In the genomic region with DNA sequence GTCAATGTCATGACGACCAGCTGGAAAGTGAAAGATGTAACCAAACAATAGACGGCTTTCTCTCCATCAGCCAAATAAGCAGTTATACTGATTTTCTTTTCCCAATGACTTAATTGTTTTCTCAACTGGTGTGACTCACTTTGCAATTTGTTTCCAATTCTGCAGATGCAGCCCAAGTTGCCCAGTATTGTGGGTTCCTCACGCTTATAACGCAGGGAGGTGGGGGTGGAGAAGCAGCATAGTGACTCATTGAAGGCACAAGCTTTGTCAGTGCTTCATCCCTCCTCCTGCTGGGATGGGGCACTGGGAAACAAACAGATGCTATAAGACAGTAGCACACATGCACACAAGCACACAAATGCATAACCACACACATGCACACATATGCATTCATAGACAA, we compare ENCODE assay signal across 30 mouse cellular contexts.
DNase-seq lines count a peak whose midpoint lies in the region; ATAC-seq and TF ChIP-seq lines count a peak whose summit lies in the region.
"Had no signal": no experiment of that assay in that cellular context is flagged by ENCODE, and none has a peak within 500 bp of the region (broad histone marks: within the 10 kb centered on the region; RNA-seq: fewer than 3 reads in every experiment).

No protein-coding gene starts in this region.

- H3K4me2 ChIP-seq in hindbrain, postnatal 0 days (ENCODE audit: low read depth, low read length) = no peak overlapping the region
- H3K4me2 ChIP-seq: embryonic facial prominence, embryonic 12.5 days; heart, embryonic 13.5 days; hindbrain, embryonic 14.5 days; kidney, embryonic 15.5 days; liver, embryonic 12.5 days; midbrain, embryonic 11.5 days; neural tube, embryonic 12.5 days had no signal

- no peaks in the 10 kb centered on the region for H3K9me3 ChIP-seq in hindbrain, postnatal 0 days (ENCODE audit: low read length)
- H3K9me3 ChIP-seq: embryonic facial prominence, embryonic 12.5 days; heart, embryonic 13.5 days; kidney, embryonic 15.5 days; liver, embryonic 12.5 days; neural tube, embryonic 12.5 days had no signal

- peak; percentile 28 for DNase-seq in layer of hippocampus, adult 11-12 months (ENCODE audit: low spot score)
- no peak for DNase-seq in layer of hippocampus, postnatal 10 days (ENCODE audit: low spot score in 2 of 2)
- peak; percentile 24 for DNase-seq in right cerebral cortex, adult 18-20 months
- DNase-seq in right cerebral cortex, postnatal 4 days = no peak
- peak; percentile 31 to 39 for DNase-seq in layer of hippocampus, adult 8-10 months (ENCODE audit: low spot score in 2 of 2)
- no peak for DNase-seq in hindbrain, postnatal 0 days (ENCODE audit: low spot score)
- DNase-seq: adrenal gland, postnatal 14 days; cerebellum, adult 11-12 months; cerebellum, adult 9-11 months; embryo, embryonic 11 days; gastrocnemius, postnatal 10 days; heart, postnatal 10 days; kidney, adult 11 months; kidney, postnatal 25 days; left cerebral cortex, postnatal 4 days; liver, postnatal 0 days; lung, postnatal 36 days had no signal

- H3K27ac ChIP-seq in hindbrain, postnatal 0 days = no peak overlapping the region
- H3K27ac ChIP-seq: embryonic facial prominence, embryonic 12.5 days; heart, embryonic 13.5 days; hindbrain, embryonic 14.5 days; kidney, embryonic 15.5 days; liver, embryonic 12.5 days; neural tube, embryonic 12.5 days had no signal

- no peak overlapping the region for H3K9ac ChIP-seq in hindbrain, postnatal 0 days (replicated peaks; ENCODE audit: low read length)
- H3K9ac ChIP-seq: embryonic facial prominence, embryonic 12.5 days; heart, embryonic 13.5 days; hindbrain, embryonic 14.5 days; kidney, embryonic 15.5 days; liver, embryonic 12.5 days; liver, postnatal 0 days; neural tube, embryonic 12.5 days had no signal

- WGBS in hindbrain, postnatal 0 days = 69% methylated on average over 4 of the region's 4 CpGs

- ATAC-seq in hindbrain, postnatal 0 days = no peak
- no peak for ATAC-seq in erythroblast, adult 5-6 weeks (replicated peaks; ENCODE audit: low FRiP score, poor library complexity, severe bottlenecking)
- ATAC-seq: forebrain, embryonic 16.5 days; inflammation-experienced regulatory T-cells, adult 6 months; liver, embryonic 12.5 days; liver, postnatal 0 days; midbrain, embryonic 16.5 days had no signal

- H3K27me3 ChIP-seq in hindbrain, postnatal 0 days (ENCODE audit: insufficient read depth, low read length) = no peaks in the 10 kb centered on the region
- H3K27me3 ChIP-seq: embryonic facial prominence, embryonic 12.5 days; kidney, embryonic 15.5 days; liver, embryonic 12.5 days; neural tube, embryonic 12.5 days had no signal

- no peak for TF ChIP-seq CTCF in hindbrain, postnatal 0 days (IDR thresholded peaks at IDR 0.05; ENCODE audit: low read depth)

- no peaks in the 10 kb centered on the region for H3K4me1 ChIP-seq in hindbrain, postnatal 0 days (ENCODE audit: insufficient read depth, low read length)
- H3K4me1 ChIP-seq: embryonic facial prominence, embryonic 12.5 days; heart, embryonic 13.5 days; kidney, embryonic 15.5 days; liver, embryonic 12.5 days had no signal

- H3K4me3 ChIP-seq in hindbrain, postnatal 0 days (ENCODE audit: low read length) = no peak overlapping the region
- H3K4me3 ChIP-seq: embryonic facial prominence, embryonic 12.5 days; heart, embryonic 13.5 days; kidney, embryonic 15.5 days; liver, embryonic 12.5 days; myocyte; neural tube, embryonic 12.5 days had no signal

- no peaks in the 10 kb centered on the region for H3K36me3 ChIP-seq in hindbrain, postnatal 0 days (ENCODE audit: insufficient read depth, low read length)
- H3K36me3 ChIP-seq: embryonic facial prominence, embryonic 12.5 days; G1E; heart, embryonic 13.5 days; kidney, embryonic 15.5 days; liver, embryonic 12.5 days; neural tube, embryonic 12.5 days had no signal

Comparison
In these comparisons a context has a peak if more than half of its experiments do, and no peak if none do; other contexts are left out.
1. DNase-seq: peak in layer of hippocampus, adult 11-12 months (single experiment), right cerebral cortex, adult 18-20 months (single experiment) and layer of hippocampus, adult 8-10 months (2 of 2); none in layer of hippocampus, postnatal 10 days (0 of 2), right cerebral cortex, postnatal 4 days (single experiment) and hindbrain, postnatal 0 days (single experiment).